Mouse (Mus musculus) layer of hippocampus, adult 11-12 months (tissue): ENCODE measurements around the gene Olfr1355.
"Not testable (repeated sequence)": the region's sequence is repeated elsewhere in the genome, so short reads cannot be mapped to it uniquely, and the experiment has no call there.

Experiments
- DNase-seq: peaks from one replicate; pipeline ENCODE4 v3.0.0; 2022; ENCODE audit warnings: low spot score

Olfr1355 gene

GRCm38 (mm10) chr10:78875240-78875639 is at the start of gene Olfr1355:
Olfr1355 (plus strand) TSS chr10:78875540.
- no peak for DNase-seq

GRCm38 (mm10) chr10:78840456-78840855 is 34.9 kb upstream of the Olfr1355 start:
- DNase-seq = not testable (repeated sequence)

- DNase-seq = no peak
These were observed 23.3 kb upstream of the Olfr1355 start, which contains the start of gene Olfr1356 for GRCm38 (mm10) chr10:78852066-78852465. Olfr1356 (minus strand) TSS chr10:78852166.

- not testable (repeated sequence) for DNase-seq
These were observed 37.5 kb downstream of the Olfr1355 start, which contains the start of gene Olfr1354 for GRCm38 (mm10) chr10:78912871-78913270. Olfr1354 (plus strand) TSS chr10:78913171.
